Mouse (Mus musculus) neural tube, embryonic 10.5 days (tissue): Measurements from ENCODE around the gene D5Ertd579e.
A peak's percentile ranks its signal among the peaks of the same experiment; 100 is the strongest.

Experiments used
- DNase-seq: peaks from one replicate; pipeline ENCODE4 v3.0.0-alpha.2; 2017; ENCODE audit warnings: low spot score; ENCODE audit errors: extremely low spot score

D5Ertd579e gene

GRCm38 (mm10) chr5:36614124-36614523 is 81.7 kb downstream of the D5Ertd579e start:
- no peak for DNase-seq

- DNase-seq, result no peak
These were observed 86.8 kb downstream of the D5Ertd579e start for GRCm38 (mm10) chr5:36608939-36609499.

- no peak for DNase-seq
These were observed 92.8 kb downstream of the D5Ertd579e start for GRCm38 (mm10) chr5:36603031-36603430.

DNA sequence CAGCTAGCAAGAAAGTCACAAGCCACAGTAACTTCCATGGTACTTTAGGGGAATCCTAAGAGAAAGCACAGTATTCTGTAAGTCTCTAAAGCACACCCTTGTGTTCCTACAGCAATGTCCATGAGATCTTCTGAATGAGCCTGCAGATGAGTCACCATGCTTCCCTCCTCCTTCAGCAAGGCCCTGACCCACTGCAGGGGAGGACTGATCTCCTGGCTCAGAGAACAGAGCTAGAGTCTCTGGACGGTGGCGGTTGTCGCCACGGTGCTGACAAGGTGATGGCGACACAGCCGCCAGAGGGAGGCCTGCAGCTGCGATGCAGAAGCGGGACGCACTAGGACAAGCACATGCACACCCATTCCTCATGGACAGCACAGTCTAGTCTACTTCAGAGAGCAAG is 93.8 kb downstream of the D5Ertd579e start:
- DNase-seq, result no peak

DNA sequence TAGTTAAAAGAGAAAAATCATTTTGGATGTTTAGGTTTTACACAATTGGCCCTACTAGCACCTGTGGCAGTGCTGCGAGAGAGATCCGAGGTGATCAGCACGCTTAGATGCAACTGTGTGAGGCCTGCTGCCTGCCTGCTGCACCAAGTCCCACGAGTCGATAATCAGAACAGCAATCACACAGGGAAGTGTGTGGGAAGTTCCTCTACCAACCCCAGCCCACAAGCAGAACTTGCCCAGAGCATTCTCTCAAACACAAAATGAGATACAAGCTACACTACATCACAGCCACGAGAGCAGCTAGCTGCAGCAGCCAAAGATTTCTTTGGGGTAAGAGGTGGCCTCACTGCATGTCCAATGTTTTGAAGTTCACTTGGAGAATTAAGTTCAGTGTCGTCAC is 94.3 kb downstream of the D5Ertd579e start:
- no peak for DNase-seq

- no peak for DNase-seq
These were observed 96.9 kb downstream of the D5Ertd579e start for GRCm38 (mm10) chr5:36598883-36599282.

DNA sequence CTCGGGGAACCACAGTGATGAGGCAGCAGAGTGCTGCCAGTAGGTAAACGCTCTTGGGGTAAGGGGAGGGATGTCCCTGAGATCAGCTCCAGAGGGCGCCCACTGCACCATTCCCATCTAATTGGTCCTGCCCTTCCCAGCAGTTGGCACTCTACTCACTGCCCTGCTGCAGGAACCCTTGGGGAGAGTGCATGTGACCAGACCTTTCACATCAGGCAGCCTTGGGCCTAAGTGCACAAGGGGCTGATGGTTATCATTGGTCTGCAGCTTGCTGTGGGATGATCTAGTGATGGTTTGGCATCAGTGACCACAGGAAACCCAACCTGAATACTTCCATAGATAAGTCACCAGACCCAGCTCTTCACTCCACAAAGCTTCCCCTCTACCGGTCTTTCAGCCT is 98.2 kb downstream of the D5Ertd579e start:
- DNase-seq, result no peak

DNA sequence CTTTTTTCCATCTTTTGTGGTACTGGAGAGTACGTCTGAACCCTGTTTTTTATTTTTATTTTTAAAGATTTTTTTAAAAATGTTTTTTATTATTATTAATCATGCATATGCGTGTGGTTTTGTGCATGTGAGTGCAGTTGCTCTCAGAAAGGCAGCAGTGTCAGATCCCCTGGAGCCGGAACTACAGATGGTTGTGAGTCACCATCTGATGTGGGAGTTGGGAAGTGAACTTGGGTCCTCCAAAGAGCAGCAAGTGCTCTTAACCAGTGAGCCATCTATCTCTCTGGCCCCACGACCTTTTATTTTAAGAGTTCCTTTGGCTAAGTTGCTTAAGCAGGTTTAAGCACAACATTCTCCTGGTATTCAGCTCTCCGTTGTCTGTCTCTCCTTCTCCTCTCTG is 99.6 kb downstream of the D5Ertd579e start:
- DNase-seq, result no peak

DNA sequence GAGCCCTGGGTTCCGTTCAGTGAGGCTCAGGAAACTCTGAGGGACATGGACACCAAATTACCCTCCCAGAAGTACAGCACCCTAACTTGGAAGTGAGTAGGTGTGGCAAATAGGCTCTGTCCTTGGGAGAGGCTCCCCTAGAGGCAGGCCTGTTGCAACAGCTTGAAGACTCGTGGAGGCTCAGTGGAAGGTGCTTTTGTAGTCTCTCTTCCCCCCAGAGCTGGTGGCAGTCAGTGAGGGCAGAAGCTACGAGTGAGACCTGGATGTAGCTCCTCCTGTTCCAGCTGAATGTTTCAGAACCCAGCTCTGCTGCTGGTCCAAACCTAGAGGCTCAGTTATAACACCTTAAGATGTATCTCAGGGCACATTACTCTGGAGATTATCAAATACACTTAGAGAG is 100.7 kb downstream of the D5Ertd579e start:
- DNase-seq, result no peak

GRCm38 (mm10) chr5:36594344-36594743 is 101.5 kb downstream of the D5Ertd579e start:
- no peak for DNase-seq

- no peak for DNase-seq
These were observed 102.6 kb downstream of the D5Ertd579e start, which contains the start of gene Tbc1d14 for GRCm38 (mm10) chr5:36593176-36593575. TSS of gene Tbc1d14 (minus strand) at chr5:36593276.

DNA sequence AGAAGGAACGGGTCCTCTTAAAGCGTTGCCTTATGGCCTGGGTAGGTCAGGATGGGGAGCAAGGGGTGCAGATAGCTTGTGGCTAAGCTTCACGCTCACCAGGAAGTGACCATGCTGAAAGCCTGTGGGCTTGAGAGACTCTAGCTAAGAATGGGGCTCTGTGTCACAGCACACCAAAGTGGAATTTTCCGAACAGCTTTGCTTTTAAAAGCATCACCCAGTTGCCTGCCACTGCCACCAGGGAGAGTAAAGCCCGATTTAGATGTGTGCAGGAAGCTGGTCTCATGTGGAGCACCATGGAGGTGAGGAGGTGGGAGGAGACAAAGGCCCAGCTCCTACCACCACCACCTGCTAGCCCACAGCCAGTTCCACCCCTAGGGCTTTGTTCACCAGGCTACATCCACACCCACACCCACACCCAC is 105.3 kb downstream of the D5Ertd579e start:
- DNase-seq, result no peak

DNA sequence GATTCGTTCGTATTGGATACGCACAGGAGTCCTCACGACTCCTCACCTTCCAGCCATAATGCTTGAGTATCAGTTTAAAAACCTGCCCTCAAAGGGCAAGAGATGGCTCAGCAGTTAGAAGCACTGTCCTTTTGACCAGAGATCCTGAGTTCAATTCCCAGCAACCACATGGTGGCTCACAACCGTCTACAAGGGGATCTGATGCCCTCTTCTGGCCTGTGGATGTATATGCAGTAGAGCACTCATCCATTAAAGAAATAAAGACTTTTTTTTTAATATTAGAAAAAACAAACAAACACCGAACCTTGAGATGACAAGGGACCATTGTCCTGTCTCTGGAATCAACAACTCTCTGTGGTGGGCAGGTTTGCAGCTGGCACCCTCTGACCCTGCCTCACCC is 111.5 kb downstream of the D5Ertd579e start:
- DNase-seq, result no peak

DNA sequence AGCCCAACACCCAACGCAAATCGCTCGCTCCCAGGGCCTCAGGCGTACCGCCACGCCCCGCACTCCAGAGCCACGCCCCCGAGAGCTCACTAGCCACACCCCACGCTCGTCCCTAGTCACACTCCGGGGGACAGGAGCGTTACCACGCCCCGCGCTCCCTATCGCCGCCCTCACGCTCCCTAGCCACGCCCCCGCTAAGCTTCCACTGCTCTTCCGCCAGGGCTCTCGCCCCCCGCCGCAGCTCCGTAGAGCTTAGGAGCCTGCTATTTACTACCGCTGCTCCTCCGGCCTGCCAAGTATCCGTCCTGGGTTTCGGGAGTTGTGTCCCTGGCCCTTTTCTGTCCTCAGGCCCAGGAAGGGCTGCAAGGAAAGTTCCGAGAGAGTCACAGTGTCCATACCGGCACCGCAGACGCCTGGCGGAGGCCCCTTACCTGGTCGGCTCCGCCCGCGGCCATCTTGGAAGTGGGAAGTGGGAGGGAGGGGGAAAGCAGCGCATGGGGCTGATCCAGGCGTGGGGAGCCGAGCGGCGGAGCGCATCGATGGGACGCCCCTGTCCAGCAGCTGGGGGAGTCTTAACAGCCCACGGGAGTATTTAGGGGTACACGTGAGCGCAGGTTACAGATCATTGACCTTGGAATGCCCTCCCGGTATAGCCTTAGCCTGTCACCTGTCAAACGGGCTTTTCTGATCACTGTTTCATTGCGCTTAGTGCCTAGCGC is 113.7 kb downstream of the D5Ertd579e start:
- DNase-seq, result peak; percentile 98

GRCm38 (mm10) chr5:36581259-36581923 is 114.4 kb downstream of the D5Ertd579e start:
- DNase-seq, result no peak

DNA sequence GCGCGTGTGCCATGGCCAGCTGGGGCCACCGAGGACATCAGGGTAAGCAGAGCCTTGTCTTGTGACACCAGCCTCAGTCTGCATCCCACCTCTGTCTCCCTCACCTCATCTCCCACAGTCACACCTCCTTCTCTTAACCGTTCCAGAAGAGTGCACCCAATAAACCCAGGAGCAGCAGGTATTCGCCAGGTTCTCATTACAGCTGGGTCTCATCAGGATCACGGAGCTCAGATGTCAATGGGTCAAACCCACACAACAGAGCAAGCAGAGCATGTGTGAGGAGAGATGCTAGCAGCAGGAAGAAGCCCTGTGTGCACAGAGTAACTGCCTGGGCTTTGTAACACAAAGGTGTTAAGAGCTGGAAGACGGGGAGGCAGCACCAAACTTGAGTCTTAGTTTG is 115.9 kb downstream of the D5Ertd579e start:
- DNase-seq, result no peak

DNA sequence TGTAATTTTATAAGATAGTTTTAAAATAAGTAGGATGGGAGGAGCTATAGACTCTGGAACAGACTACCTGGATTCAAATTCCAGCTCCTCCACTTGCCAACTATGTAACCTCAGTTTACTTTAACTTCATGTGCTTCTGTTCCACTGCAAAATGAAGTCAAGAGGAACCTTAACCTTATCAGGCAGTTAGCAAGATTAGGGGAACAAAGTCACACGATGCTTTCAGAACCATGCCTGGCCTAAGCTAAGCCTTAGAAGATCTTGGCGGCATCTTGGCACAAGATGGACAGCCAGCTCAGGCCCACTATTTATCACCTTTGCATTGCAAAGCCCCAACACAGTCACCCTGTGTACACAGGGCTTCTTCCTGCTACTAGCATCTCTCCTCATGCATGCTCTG is 116.8 kb downstream of the D5Ertd579e start:
- DNase-seq, result no peak

- no peak for DNase-seq
These were observed 119.4 kb downstream of the D5Ertd579e start for GRCm38 (mm10) chr5:36576457-36576856.

- DNase-seq, result no peak
These were observed 120.1 kb downstream of the D5Ertd579e start for GRCm38 (mm10) chr5:36575745-36576144.

DNA sequence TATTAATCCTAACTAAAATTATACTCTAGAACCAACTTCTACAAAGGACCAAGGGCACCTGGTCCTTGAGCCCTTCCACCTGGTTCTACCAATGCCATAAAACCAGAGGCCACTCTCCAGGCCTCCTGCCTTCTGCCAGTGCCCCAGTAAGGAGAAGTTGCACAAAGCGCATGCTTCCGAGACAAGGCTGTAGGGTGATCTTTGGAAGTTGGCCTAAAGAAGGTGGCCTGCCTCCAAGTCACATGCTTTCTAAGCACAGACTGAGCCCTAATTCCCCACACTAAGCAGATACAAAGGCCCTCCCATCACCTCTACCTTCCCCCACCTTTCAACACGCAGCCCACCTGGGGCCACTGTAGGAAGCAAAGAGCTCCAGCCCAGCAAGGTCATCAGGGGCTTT is 120.6 kb downstream of the D5Ertd579e start:
- no peak for DNase-seq

DNA sequence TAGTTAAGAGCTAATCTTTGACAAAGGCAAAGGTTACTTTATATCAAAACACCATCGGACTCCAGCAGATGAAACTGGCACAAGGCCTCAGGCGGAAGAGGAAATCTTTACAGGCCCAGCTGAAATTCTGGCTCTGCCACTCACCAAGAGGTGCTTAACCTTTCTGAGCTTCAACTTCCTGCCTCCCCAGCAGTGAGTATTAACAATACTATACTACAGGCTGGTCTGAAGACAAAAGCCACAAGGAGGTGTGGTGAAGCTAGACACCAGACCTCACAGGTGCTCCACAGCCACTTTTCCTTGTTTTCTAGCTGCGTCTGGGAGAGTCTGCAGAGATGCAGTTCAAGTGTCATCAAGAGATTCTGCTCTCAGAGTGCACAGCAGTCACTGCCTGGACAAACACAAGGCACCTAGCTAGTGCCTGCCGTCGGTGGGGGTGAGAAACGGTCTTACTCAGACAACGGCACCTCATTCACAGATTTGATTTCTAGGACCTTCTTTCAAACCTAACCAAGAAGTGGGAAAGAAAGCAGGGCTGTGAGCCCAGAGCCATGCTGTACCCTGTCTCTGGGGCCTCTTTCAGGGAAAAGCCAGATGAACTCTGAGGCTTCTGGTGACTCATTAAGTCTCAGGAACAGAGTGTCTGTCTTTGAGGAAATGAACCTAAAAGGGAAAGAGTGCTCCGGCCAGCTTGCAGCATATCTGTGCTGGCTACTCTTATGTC is 121.5 kb downstream of the D5Ertd579e start:
- no peak for DNase-seq

DNA sequence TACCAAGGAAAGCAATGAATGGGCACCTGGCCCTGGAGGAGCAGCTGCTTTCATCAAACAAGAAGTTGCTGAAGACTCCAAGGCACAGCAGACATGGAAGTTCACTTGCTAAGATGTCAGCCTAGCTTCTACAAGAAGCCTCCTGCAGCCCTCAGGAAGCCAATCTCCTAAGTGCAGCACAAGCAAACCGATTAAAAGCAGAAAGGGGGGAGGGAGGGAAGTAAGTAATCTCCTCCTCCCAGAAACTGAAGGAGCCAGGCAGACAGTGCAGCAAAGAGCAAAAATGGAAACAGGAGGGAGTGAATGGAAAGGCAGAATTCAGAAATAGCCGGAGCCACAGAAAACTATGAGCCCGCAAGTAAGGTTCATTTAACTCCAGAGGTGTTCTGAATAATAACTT is 122.5 kb downstream of the D5Ertd579e start:
- no peak for DNase-seq
